Mouse (Mus musculus): Measurements from ENCODE around the gene Osbpl10.
A peak's percentile ranks its signal among the peaks of the same experiment; 100 is the strongest.
"Not testable (repeated sequence)": the region's sequence is repeated elsewhere in the genome, so short reads cannot be mapped to it uniquely, and the experiment has no call there.

The Osbpl10 gene

GRCm38 (mm10) chr9:115031046-115031445 lies 52.7 kb downstream of the Osbpl10 start:
- not testable (repeated sequence) for DNase-seq (ENCODE audit: low spot score in 2 of 2)

- no peak for DNase-seq (ENCODE audit: low spot score in 2 of 2)
Measured at GRCm38 (mm10) chr9:115032786-115033185, 54.4 kb downstream of the Osbpl10 start.

GRCm38 (mm10) chr9:115034271-115034670 lies 55.9 kb downstream of the Osbpl10 start:
- DNase-seq (ENCODE audit: low spot score in 2 of 2), result no peak

GRCm38 (mm10) chr9:115034788-115035187 lies 56.4 kb downstream of the Osbpl10 start:
- no peak for DNase-seq (ENCODE audit: low spot score in 2 of 2)

- no peak for DNase-seq (ENCODE audit: low spot score in 2 of 2)
Measured at GRCm38 (mm10) chr9:115038215-115038614, 59.8 kb downstream of the Osbpl10 start.

- no peak for DNase-seq (ENCODE audit: low spot score in 2 of 2)
Measured at GRCm38 (mm10) chr9:115038686-115039085, 60.3 kb downstream of the Osbpl10 start.

GRCm38 (mm10) chr9:115039245-115039644 lies 60.9 kb downstream of the Osbpl10 start:
- no peak for DNase-seq (ENCODE audit: low spot score in 2 of 2)

- no peak for DNase-seq (ENCODE audit: low spot score in 2 of 2)
Measured at GRCm38 (mm10) chr9:115042571-115042970, 64.2 kb downstream of the Osbpl10 start.

GRCm38 (mm10) chr9:115042971-115043706 lies 64.8 kb downstream of the Osbpl10 start:
- no peak for DNase-seq (ENCODE audit: low spot score in 2 of 2)

GRCm38 (mm10) chr9:115043881-115044770 lies 65.8 kb downstream of the Osbpl10 start:
- DNase-seq (ENCODE audit: low spot score in 2 of 2), result no peak

GRCm38 (mm10) chr9:115045087-115045800 lies 66.9 kb downstream of the Osbpl10 start:
- no peak for DNase-seq (ENCODE audit: low spot score in 2 of 2)

GRCm38 (mm10) chr9:115046701-115047100 lies 68.3 kb downstream of the Osbpl10 start:
- DNase-seq (ENCODE audit: low spot score in 2 of 2), result no peak

- no peak for DNase-seq (ENCODE audit: low spot score in 2 of 2)
Measured at GRCm38 (mm10) chr9:115048340-115048739, 70.0 kb downstream of the Osbpl10 start.

- DNase-seq (ENCODE audit: low spot score in 2 of 2), result no peak
Measured at GRCm38 (mm10) chr9:115048861-115049260, 70.5 kb downstream of the Osbpl10 start.

GRCm38 (mm10) chr9:115049981-115050720 lies 71.8 kb downstream of the Osbpl10 start:
- DNase-seq (ENCODE audit: low spot score in 2 of 2), result no peak

GRCm38 (mm10) chr9:115051976-115052375 lies 73.6 kb downstream of the Osbpl10 start:
- peak; percentile 63 to 68 for DNase-seq (ENCODE audit: low spot score in 2 of 2)

GRCm38 (mm10) chr9:115053779-115054178 lies 75.4 kb downstream of the Osbpl10 start:
- no peak for DNase-seq (ENCODE audit: low spot score in 2 of 2)

- no peak for DNase-seq (ENCODE audit: low spot score in 2 of 2)
Measured at GRCm38 (mm10) chr9:115055041-115055830, 76.9 kb downstream of the Osbpl10 start.

- no peak for DNase-seq (ENCODE audit: low spot score in 2 of 2)
Measured at GRCm38 (mm10) chr9:115058806-115059205, 80.4 kb downstream of the Osbpl10 start.

GRCm38 (mm10) chr9:115064834-115065233 lies 86.5 kb downstream of the Osbpl10 start:
- DNase-seq (ENCODE audit: low spot score in 2 of 2), result no peak

GRCm38 (mm10) chr9:115067071-115067470 lies 88.7 kb downstream of the Osbpl10 start:
- DNase-seq (ENCODE audit: low spot score in 2 of 2), result peak; percentile 65 to 71

All from right cerebral cortex, adult 2 months (tissue).